Mouse (Mus musculus) spleen, adult 12 weeks (tissue): ENCODE data around the gene Ppp1r1a.

Experiments
- DNase-seq: peaks from one replicate; pipeline ENCODE4 v3.0.0; 2022; ENCODE audit warnings: low spot score

Ppp1r1a gene

GRCm38 (mm10) chr15:103537822-103538213, at the start of gene Ppp1r1a:
Ppp1r1a (minus strand) TSS chr15:103538003.
- no peak for DNase-seq

- DNase-seq: no peak
Observed at GRCm38 (mm10) chr15:103585876-103586275, 48.1 kb upstream of the Ppp1r1a start.

- DNase-seq: no peak
Observed at GRCm38 (mm10) chr15:103564981-103565380, 27.2 kb upstream of the Ppp1r1a start, which contains the start of gene Glycam1. Glycam1 (minus strand) TSS chr15:103565081.

- DNase-seq: no peak
Observed at GRCm38 (mm10) chr15:103552096-103552690, 14.4 kb upstream of the Ppp1r1a start.

GRCm38 (mm10) chr15:103551053-103551452, 13.2 kb upstream of the Ppp1r1a start:
- DNase-seq: no peak

- DNase-seq: no peak
Observed at GRCm38 (mm10) chr15:103549475-103549874, 11.7 kb upstream of the Ppp1r1a start.

GRCm38 (mm10) chr15:103547983-103548382, 10.2 kb upstream of the Ppp1r1a start:
- no peak for DNase-seq

GRCm38 (mm10) chr15:103542526-103542925, 4.7 kb upstream of the Ppp1r1a start:
- DNase-seq: no peak

- no peak for DNase-seq
Observed at GRCm38 (mm10) chr15:103540646-103541045, 2.8 kb upstream of the Ppp1r1a start.

- DNase-seq: no peak
Observed at GRCm38 (mm10) chr15:103539259-103539658, 1.5 kb upstream of the Ppp1r1a start.

GRCm38 (mm10) chr15:103537011-103537821, 587 bp downstream of the Ppp1r1a start:
- no peak for DNase-seq

GRCm38 (mm10) chr15:103536456-103536855, 1.3 kb downstream of the Ppp1r1a start:
- no peak for DNase-seq

- DNase-seq: no peak
Observed at GRCm38 (mm10) chr15:103535786-103536185, 2.0 kb downstream of the Ppp1r1a start.

- DNase-seq: no peak
Observed at GRCm38 (mm10) chr15:103535030-103535429, 2.8 kb downstream of the Ppp1r1a start.

- no peak for DNase-seq
Observed at GRCm38 (mm10) chr15:103534054-103534620, 3.7 kb downstream of the Ppp1r1a start.

GRCm38 (mm10) chr15:103530372-103530771, 7.4 kb downstream of the Ppp1r1a start:
- DNase-seq: peak; percentile 7

GRCm38 (mm10) chr15:103523156-103523555, 14.6 kb downstream of the Ppp1r1a start:
- DNase-seq: no peak

- no peak for DNase-seq
Observed at GRCm38 (mm10) chr15:103522458-103523099, 15.2 kb downstream of the Ppp1r1a start.

- no peak for DNase-seq
Observed at GRCm38 (mm10) chr15:103519386-103520378, 18.1 kb downstream of the Ppp1r1a start.

GRCm38 (mm10) chr15:103518600-103519385, 19.0 kb downstream of the Ppp1r1a start:
- no peak for DNase-seq
